Mouse (Mus musculus): ENCODE measurements around the gene Fut7.
A peak's percentile ranks its signal among the peaks of the same experiment; 100 is the strongest.
"Not testable (repeated sequence)": the region's sequence is repeated elsewhere in the genome, so short reads cannot be mapped to it uniquely, and the experiment has no call there.

The Fut7 gene

DNA sequence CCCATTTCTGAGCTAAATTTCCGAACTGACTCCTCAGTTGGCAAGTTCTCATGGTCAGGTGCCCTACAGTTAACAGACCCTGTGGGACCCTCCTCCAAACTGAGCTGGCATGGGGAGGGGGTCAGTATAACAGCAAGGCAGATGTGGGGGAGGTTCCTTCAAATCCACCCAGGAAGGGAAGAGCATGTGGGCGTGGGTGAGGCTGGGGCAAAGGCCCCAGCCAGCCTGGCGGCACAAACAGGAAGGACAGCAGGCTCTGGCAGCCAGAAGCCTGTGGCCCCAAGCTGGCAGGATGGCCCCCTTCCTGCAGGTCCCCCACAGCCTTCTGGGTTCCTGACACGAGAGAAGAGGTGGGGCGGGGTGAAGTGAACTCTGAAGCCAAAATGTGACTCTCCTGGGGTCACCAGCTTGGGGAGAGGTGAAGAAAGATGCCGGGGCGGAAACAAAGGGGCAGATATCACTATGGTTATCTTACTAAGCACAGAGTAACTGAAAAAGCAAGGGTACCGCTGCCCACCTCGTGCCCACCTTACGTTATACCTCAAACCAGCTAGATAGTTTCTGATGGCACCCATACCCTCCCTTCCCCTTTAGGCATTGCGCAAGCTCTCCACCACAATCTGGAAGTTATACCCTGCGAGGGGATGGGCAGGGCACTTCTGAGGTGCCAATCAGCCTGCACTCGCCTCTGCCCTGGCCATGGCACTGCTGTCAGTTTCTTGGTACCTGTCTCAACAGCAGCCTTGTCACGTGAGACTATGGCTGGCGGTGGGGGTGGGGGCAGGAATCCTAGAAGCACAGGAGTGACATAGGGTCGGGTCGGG is at the start of gene Fut7:
Gene Fut7, plus strand, starts transcription at position 681 of the 824 bp plus-strand sequence.
- peak; percentile 28 for DNase-seq (ENCODE audit: inconsistent ontology term)

- no peak for DNase-seq (ENCODE audit: inconsistent ontology term)
Observed at GRCm38 (mm10) chr2:25373431-25373830, 49.6 kb upstream of the Fut7 start.

DNA sequence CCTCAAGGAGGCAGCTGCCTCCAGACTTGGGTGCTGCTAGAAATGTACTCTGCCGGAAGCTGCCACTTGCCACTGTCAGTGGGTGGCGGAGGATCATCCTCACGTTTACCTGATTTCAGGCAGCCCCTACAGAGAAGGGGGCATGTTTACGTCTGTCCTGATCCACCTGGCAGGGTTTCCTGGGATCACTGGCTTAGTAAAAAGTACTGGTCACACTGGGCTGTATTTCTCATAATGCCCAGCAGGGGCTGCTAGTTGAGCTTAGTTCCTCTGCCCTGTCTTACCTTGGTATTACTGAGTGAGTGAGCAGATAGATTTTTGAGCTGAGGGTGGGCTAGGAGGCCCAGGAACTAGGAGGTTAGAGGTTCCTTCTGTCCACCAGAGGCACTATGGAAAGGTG is 46.5 kb upstream of the Fut7 start:
- peak; percentile 51 for DNase-seq (ENCODE audit: inconsistent ontology term)

- DNase-seq (ENCODE audit: inconsistent ontology term), result no peak
Observed at GRCm38 (mm10) chr2:25384492-25384891, 38.6 kb upstream of the Fut7 start.

DNA sequence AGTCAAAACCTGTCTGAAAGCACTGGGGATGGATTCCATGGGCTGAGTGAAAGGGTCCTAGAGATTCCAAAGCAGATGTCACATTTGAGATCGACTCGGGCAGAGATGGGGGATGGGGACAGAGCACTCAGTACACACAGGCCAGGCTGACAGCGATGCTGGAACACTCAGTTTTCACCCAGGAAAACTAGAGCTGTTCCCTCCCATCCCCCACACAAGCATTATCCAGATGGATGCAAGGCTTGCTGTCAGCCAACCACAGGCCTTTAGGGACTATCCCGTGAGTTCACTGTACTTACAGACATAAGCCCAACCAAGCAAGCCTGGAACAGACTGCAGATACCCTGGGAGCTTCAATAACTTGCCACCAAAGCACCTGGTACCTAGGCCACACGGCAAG is 31.8 kb upstream of the Fut7 start:
- no peak for DNase-seq (ENCODE audit: inconsistent ontology term)

- peak; percentile 96 for DNase-seq (ENCODE audit: inconsistent ontology term)
Observed at GRCm38 (mm10) chr2:25394281-25395221, 28.5 kb upstream of the Fut7 start.

- peak; percentile 66 for DNase-seq (ENCODE audit: inconsistent ontology term)
Observed at GRCm38 (mm10) chr2:25395721-25396596, 27.1 kb upstream of the Fut7 start, which contains the start of gene Entpd2. Entpd2 (plus strand) TSS chr2:25395874.

- DNase-seq (ENCODE audit: inconsistent ontology term), result peak; percentile 16
Observed at GRCm38 (mm10) chr2:25396597-25396983, 26.5 kb upstream of the Fut7 start.

- no peak for DNase-seq (ENCODE audit: inconsistent ontology term)
Observed at GRCm38 (mm10) chr2:25397010-25397409, 26.1 kb upstream of the Fut7 start.

GRCm38 (mm10) chr2:25398065-25398464 is 25.0 kb upstream of the Fut7 start:
- no peak for DNase-seq (ENCODE audit: inconsistent ontology term)

DNA sequence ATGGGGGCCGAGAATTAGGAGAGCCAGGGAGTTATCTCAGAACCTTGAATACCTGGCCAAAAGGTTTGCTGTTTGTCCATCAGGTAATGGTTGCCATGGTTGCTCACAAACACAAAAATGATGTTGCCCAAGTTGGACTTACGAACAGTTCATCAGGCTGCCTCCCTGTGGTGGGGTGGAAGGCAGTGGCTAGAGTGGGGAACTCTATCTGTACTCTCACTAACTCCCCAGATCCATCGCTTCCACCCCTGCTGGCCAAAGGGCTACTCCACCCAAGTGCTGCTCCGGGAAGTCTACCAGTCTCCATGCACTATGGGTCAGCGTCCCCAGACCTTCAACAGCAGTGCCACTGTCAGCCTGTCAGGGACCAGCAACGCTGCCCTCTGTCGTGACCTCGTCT is 24.0 kb upstream of the Fut7 start, which contains the start of gene Npdc1:
Gene Npdc1, plus strand, starts transcription at position 301 of the 400 bp plus-strand sequence.
- DNase-seq (ENCODE audit: inconsistent ontology term), result no peak

DNA sequence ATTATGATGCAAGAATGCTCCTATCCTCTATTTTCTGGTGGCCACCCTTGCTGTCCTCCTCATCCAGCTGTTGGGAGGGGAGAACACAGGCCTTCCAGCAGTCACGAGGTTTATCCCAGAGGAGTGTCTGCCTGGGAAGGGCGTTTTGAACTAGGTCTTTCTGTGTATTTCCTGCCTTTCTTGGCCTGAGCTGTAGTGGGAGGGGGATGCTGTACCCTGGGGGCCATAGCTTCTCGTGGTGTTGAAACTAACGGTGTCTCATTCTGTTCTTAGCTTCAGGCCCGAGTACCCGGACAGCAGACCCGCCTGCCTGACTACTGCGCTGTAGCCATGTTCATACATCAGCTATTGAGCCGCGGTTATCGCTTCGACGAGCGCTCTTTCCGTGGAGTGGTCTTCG is 22.8 kb upstream of the Fut7 start:
- no peak for DNase-seq (ENCODE audit: inconsistent ontology term)

GRCm38 (mm10) chr2:25400764-25401163 is 22.3 kb upstream of the Fut7 start:
- DNase-seq (ENCODE audit: inconsistent ontology term), result peak; percentile 60

DNA sequence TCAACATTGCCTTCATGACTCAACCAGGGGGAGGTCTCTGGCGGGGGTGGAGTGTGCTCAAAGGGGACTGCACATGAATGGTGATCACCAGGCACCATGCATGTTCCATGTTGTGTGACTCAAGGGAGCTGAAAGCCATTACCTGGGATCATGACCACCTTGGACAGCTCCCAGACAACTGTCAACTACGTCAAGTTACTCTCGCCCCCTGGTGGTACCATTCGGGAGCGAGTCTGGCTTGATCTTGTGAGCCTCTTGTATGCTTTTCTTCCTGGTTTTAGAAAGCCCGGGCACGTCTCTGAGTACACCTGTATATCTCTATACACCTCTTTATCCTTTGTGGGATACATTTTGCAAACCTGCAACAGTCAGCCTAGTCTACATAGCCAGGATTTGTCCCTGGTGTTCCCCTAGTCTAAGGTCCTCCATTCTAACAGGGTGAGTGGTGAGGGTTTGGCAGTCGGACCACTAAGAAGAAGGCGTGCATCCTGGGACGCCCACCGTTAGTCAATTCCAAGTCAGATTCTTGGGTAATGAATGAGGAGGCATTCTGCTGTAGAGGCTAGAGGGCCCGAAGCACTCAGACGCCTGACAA is 20.6 kb upstream of the Fut7 start:
- DNase-seq (ENCODE audit: inconsistent ontology term), result peak; percentile 80

GRCm38 (mm10) chr2:25402972-25403601 is 20.0 kb upstream of the Fut7 start:
- DNase-seq (ENCODE audit: inconsistent ontology term), result peak; percentile 90

- no peak for DNase-seq (ENCODE audit: inconsistent ontology term)
Observed at GRCm38 (mm10) chr2:25403994-25404393, 19.1 kb upstream of the Fut7 start.

GRCm38 (mm10) chr2:25408908-25409307 is 14.2 kb upstream of the Fut7 start:
- DNase-seq (ENCODE audit: inconsistent ontology term), result no peak

GRCm38 (mm10) chr2:25413436-25413835 is 9.6 kb upstream of the Fut7 start:
- not testable (repeated sequence) for DNase-seq (ENCODE audit: inconsistent ontology term)

DNA sequence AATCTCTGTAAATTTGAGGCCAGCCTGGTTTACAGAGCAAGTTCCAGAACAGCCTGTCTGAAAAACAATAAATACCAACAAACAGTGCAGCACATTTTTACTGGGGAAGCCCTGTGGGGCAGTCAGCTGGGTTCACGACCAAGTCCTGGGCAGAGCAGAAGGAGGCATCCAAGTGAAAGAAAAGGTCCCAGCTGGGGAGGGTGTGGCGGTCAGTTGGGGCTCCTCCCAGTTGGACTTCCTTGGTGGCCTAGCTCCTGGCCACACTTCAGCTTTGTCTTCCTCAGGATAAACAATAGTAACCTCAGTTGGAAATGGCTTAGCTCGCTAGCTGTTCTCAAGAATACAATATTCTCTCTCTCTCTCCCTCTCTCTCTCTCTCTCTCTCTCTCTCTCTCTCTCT is 5.6 kb upstream of the Fut7 start:
- DNase-seq (ENCODE audit: inconsistent ontology term), result peak; percentile 56

DNA sequence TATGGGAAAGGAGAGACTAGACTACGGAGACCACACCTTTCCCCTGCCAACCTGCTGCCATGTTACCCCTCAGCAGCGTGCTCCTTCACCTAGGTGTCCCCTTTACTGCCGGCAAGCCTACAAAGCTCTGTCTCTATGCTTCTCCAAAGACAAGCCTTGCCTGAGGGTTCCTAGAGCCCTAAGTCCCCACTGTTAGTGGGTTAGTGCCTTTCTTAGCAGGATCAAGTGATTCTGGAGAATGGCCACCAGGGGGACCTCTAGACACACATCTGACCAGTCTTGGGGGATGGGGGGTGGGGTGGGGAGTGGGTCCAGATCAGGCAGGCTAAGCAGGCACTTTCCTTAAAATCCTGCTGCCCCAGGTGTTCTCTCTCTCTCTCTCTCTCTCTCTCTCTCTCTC is 1.2 kb upstream of the Fut7 start:
- DNase-seq (ENCODE audit: inconsistent ontology term), result peak; percentile 73

DNA sequence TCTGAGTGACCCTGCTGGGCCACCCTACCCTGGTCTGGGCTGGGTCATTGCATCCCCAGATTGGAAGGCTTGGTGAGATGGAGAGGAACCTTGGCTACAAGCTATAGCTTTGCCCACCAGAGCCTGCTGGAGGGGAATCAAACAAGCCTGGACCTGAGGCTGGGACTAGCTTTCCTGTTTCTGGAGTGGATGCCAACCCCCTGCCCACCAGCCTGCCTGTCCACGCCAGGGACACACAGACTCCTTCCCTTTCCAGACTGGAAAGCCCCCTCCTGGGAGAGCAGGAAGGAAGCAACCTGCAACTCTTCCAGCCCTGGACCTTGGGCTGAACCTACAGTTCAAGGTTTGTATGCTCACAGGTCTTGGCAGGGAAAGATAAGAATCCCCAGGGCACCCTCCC is 559 bp downstream of the Fut7 start:
- no peak for DNase-seq (ENCODE audit: inconsistent ontology term)
